Mouse (Mus musculus): ENCODE results near the gene Mta1. TPM values are rescaled to one million over a fixed set of nuclear protein-coding genes. Genes with fewer than 3 reads are reported as not detected.
A peak's percentile ranks its signal among the peaks of the same experiment; 100 is the strongest.

Gene Mta1
- polyA plus RNA-seq, 1 experiment from 2014 or later = 95.8 TPM

- ChIA-PET CTCF (interaction anchor here (1.3 kb wide), 1 partner anchor 24 kb away, joined by 4 read pairs; no protein-coding TSS in a partner anchor), POLR2A (no interaction called here)
- TF ChIP-seq CTCF (IDR thresholded peaks at IDR 0.05) = no peak
- no peak for ATAC-seq
- in situ Hi-C loops (cut with MboI; ENCODE audit: low pct_unique_long_range_greater_than_20kb) = no loop called here
- H3K27me3 ChIP-seq = no peaks in the 10 kb centered on the region
- DNase-seq (ENCODE audit: low read depth, low spot score) = no peak
Measured at GRCm38 (mm10) chr12:113184945-113185344, 86.9 kb downstream of the Mta1 start.

- no peak for TF ChIP-seq CTCF (IDR thresholded peaks at IDR 0.05)
- H3K27me3 ChIP-seq = no peaks in the 10 kb centered on the region
- in situ Hi-C loops (cut with MboI; ENCODE audit: low pct_unique_long_range_greater_than_20kb) = no loop called here
- ChIA-PET POLR2A (no interaction called here), CTCF (interaction anchor here (1.3 kb wide), 1 partner anchor 24 kb away, joined by 4 read pairs; no protein-coding TSS in a partner anchor)
- ATAC-seq = peak; percentile 48
- DNase-seq (ENCODE audit: low read depth, low spot score) = no peak
Measured at GRCm38 (mm10) chr12:113185442-113186291, 87.6 kb downstream of the Mta1 start, which contains the start of gene Tmem121. Gene Tmem121 (plus strand): TSS chr12:113185930.

- TF ChIP-seq CTCF (IDR thresholded peaks at IDR 0.05) = no peak
- DNase-seq (ENCODE audit: low read depth, low spot score) = no peak
- CTCF ChIA-PET = no interaction called here
- POLR2A ChIA-PET = no interaction called here
- in situ Hi-C loops (cut with MboI; ENCODE audit: low pct_unique_long_range_greater_than_20kb) = no loop called here
- ATAC-seq = no peak
- no peaks in the 10 kb centered on the region for H3K27me3 ChIP-seq
Measured at GRCm38 (mm10) chr12:113186326-113187010, 88.4 kb downstream of the Mta1 start.

Other genes with a start within 250 kb of the Mta1 start
- not detected for gene Gpr132, start 230.1 kb upstream of the Mta1 start, polyA plus RNA-seq (2021)
- 8.0 TPM for gene Jag2, start 168.5 kb upstream of the Mta1 start, polyA plus RNA-seq (2021)
- 55.9 TPM for gene Nudt14, start 156.2 kb upstream of the Mta1 start, polyA plus RNA-seq (2021)
- gene Btbd6, start 121.8 kb upstream of the Mta1 start, polyA plus RNA-seq (2021) = 13.5 TPM
- gene Brf1, start 97.6 kb upstream of the Mta1 start, polyA plus RNA-seq (2021) = 38.9 TPM
- 70.8 TPM for gene Pacs2, start 83.8 kb upstream of the Mta1 start, polyA plus RNA-seq (2021)
- gene Tex22, start 23.8 kb upstream of the Mta1 start, polyA plus RNA-seq (2021) = not detected
- 101 TPM for gene Crip2, start 42.0 kb downstream of the Mta1 start, polyA plus RNA-seq (2021)
- 0.17 TPM for gene Crip1, start 48.0 kb downstream of the Mta1 start, polyA plus RNA-seq (2021)
- 9.7 TPM for gene Tedc1, start 58.1 kb downstream of the Mta1 start, polyA plus RNA-seq (2021)
- gene Tmem121, start 87.7 kb downstream of the Mta1 start, polyA plus RNA-seq (2021) = 12.3 TPM

Data from Patski (cell line).